Mouse (Mus musculus) left cerebral cortex, postnatal 14 days (tissue): ENCODE data around the gene Zfp652. TPM values are rescaled to one million over a fixed set of nuclear protein-coding genes. Genes with fewer than 3 reads are reported as not detected.

ENCODE experiments used
- DNase-seq, 2 experiments: peaks; one replicate each; pipeline ENCODE4 v3.0.0; 2021 to 2022; ENCODE audit warnings: low spot score in 2 of 2, mixed read lengths in 1 of 2
- intact Hi-C: fragments of 180-260 bp; cut with DNase I; formaldehyde crosslinking; loops from one replicate; pipeline ENCODE4 v1.15.1; 2025
- total RNA-seq, 2 experiments: library from RNA; stranded (reverse); gene quantifications; 2 replicates each; pipeline ENCODE4 v1.2.3; 2021

Gene Zfp652
- total RNA-seq, 2 experiments from 2014 or later, result 40.3 to 40.6 TPM

DNA sequence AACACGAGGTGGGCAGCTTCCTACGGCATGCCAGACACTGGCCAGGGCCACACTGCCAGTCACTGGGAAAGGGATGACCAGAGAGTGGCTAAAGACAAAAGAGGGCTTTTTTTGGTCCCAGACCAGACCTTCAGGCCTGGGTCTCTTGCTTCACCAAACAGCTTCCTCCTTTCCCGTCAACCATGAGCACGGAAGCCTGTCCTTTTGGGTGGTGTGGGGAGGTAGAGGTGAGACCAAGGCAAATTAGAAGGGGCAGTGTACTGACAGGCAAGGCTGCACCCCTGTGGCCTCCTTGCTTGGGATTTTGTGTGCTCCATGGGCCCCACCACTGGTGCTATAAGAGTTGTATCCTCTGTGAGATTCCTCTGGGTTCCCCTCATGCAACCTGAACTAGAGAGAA, 126.1 kb downstream of the Zfp652 start:
- intact Hi-C loops, result no loop called here
- DNase-seq, result no peak

DNA sequence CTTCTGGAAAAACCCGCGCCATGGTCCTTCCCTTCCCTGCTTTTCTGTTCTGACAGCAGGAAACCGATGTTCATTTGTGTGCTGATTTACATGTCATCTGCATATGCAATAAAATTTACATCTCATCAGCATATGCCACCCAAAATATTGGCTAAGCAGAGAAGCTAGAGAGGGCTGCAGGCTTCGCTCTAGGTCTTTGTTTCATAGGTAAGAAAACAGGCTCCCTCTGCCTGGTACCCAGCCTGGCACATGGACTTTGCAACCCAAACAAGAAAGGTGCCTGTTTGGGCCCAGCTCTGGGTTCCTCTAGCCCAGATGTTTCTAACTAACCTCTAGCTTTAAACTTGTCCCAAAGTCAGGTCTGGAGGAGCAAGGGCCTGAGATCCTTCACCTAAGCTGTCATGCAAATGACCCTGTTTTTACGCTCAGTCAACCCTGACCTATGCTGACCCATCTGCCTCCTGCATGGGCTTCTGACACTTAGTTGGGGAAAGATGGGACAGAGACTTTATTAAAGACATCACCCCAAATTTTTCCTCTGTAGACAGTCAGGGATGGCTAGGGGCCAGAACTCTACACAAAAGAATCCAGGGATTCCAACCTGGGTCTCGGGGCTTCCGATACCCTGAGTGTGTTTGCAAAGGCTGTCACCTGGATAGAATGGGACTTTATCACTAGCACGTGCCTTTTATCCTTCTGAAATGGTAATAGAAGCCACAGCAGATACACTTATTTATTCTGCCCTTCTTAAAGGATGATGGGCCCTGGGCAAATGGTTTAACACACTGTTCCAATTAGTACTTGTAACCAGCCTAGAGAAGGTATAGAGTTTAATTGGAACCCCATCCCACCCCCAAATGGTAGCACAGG, 126.8 kb downstream of the Zfp652 start:
- no peak for DNase-seq

DNA sequence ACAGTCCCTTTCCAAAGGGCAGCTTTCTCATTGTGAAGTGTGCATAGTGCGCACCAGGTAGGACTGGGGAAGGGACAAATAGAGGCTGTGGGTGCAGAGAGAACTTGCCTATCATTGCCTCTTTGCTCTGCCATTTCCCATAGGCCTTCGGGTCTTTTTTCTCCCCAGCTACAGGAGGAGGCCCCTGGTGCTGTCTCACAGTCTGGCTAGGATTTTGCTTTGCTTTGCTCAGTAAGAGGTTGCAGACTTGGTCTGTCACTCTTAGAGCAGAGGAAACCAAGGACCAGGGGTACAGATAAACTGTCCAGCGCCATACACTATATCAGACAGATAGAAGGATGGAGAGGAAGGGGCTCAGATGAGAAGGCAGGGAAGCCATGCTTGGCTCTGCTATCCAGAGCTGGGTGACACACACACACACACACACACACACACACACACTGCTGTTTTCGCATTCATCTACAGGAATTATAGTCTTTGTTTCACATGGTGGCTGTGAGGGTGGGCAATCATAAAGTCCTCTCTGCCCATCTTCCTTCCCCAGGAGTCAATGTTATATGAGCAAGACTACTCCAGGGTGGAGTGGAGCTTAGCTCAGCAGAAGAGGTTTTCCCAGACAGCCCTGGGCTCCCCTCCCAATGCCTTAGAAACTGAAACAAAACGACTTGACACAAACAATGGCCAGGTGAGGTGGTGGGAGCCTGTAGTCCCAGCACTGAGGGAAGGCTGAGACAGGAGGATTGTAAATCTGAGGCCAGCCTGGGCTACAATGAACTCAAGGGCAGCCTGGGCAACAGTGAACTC, 128.4 kb downstream of the Zfp652 start:
- intact Hi-C loops, result no loop called here
- no peak for DNase-seq

More for the DNA sequence above, 126.8 kb downstream of the Zfp652 start:
- intact Hi-C loops, result no loop called here

DNA sequence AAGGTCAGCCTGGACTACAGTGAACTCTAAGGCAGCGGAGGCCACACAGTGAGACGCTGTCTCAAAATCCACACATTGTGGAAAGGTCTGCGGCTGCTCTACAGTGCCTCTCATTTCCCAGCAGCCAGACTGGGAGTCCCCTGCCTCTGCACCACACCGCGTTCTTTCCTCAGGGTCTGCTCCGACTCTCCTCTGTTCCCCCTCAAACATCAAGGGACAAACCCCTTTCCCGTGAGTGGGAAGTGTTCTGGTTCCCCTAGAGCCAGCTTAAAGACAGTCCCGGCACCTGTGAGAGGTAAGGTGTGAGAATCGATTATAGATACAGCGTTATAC, 129.0 kb downstream of the Zfp652 start:
- intact Hi-C loops, result no loop called here
- no peak for DNase-seq

DNA sequence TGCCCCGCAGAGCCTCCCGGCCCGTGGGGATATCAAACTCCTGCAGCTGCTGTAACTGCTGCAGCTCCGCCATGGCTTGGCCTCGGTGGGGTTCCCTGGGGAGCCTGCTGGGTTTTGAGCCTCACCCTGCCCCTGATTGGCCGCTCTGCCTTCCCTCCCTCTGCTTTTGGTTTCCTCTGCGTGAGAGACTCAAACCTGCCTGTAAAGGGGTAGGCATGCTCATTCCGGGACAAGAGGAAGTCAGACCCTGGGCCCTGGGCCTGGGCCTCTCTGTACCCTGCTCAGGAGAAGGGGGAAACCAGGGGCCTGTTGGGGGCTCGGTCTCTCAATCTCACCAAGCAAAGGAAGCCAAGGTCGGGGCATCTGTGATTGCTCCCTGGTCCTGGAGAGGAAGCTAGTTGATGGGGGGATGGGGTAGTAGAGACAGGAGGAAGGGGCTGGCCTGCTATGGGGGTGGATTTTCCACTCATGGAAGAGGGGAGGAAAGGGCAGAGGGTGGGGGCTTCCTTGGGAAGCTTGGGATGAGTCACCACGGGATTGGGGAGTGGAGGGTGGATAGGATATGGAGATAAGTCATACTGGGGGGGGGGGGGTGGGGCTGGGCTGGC, 129.7 kb downstream of the Zfp652 start, which contains the start of gene Abi3:
TSS of gene Abi3 (minus strand) at position 403 of the 608 bp plus-strand sequence.
- intact Hi-C loops, result no loop called here
- peak; percentile 36 to 41 for DNase-seq

DNA sequence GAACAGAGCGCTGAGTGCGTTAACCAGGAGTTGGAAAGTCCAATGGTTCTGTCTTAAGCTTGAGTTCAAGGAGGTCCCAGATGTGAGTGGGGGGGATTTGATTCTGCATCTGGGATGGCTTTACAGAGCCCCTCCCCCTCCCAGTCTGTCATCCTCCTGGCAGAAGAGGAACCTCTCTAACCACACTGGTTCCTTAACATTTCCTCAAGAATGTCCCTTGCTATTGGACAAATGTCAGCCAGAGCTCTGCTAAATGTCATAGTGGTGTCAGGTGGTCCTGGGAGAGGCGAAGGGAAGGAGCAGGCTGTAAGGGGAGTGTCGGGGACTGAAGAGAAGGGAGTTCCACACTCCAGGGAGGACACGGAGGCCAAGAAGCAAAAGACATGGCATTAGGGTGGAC, 130.5 kb downstream of the Zfp652 start:
- DNase-seq, result no peak
- intact Hi-C loops, result no loop called here

DNA sequence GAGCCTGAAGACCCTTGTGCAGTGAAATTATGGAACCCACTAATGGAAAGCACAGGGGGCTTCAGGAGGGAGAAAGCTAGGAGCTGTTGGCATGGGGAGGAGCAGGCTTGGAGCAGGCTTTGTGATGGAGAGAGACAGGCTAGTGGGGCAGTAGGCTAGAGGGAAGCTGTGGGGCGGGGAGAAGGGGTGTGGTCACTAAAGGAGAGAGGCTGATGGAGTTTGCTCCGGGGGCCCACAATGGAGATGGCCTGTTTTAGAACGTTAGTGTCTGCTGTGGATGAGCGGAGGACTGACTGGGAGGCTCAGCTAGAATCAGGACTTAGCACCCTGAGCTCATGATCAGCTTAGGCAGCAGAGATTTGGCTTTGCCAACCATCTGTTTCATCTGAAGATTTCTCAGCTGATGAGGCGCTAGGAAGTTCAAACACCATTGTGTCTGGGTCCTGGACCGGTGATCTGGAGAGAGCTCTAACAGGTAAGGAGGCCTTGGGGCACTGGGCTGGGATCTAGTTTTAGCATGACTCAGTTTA, 131.0 kb downstream of the Zfp652 start:
- intact Hi-C loops, result no loop called here
- no peak for DNase-seq

DNA sequence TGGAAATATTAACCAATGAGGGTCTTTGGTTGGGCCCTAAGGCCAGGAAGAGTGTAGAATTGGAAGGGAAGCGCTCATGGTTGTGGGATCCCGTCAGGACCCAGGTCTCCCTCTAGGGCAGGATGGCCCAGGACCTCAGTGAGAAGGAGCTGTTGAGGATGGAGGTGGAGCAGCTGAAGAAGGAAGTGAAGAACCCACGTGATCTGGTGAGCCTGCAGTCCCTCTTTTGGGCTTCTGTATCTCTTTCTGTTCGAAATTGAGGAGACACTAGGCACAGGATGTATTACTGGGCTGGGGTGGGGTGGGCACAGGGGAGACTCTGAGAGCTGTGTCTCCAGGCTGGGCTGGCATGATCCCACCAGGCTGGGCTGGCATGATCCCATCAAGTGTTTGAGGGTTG, 132.5 kb downstream of the Zfp652 start:
- intact Hi-C loops, result no loop called here
- no peak for DNase-seq

DNA sequence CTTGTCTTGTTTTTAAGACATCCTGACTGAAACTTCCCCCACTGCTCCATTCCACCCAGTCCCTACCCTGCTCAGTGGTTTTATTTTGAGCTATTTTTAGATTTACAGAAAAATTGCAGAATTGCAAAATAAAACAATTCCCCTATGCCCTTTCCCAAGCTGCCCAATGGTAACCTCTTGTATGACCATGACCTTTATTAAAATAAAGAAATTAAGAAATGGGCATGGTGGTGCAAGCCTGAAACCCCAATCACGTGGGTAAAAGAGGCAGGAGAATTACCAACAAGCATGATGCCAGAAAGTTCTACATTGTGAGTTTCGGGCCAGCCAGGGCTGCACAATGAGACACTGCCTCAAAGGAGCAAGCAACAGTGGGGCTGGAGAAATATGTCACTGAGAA, 138.4 kb downstream of the Zfp652 start:
- DNase-seq, result no peak
- intact Hi-C loops, result no loop called here

DNA sequence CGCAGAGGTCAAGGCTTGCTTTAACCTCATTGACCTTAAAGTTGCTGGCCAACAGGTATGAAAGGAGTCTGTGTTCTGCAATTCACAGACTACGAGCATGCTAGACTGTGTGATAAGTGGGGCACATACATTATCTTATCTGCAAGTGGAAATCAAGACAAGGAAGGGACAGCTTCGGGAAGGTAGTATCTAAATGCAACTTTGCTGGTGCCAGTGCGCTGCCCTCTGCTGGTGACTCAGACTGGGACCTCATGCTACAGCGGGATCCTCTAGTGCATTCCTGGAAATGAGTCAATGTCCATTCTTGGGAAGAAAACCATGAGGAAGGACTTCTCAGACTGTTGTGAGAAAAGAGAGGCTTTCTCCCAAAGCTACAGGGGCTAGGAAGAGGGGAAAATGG, 141.2 kb downstream of the Zfp652 start:
- intact Hi-C loops, result no loop called here
- DNase-seq, result peak in 1 of 2 experiments; percentile 48

DNA sequence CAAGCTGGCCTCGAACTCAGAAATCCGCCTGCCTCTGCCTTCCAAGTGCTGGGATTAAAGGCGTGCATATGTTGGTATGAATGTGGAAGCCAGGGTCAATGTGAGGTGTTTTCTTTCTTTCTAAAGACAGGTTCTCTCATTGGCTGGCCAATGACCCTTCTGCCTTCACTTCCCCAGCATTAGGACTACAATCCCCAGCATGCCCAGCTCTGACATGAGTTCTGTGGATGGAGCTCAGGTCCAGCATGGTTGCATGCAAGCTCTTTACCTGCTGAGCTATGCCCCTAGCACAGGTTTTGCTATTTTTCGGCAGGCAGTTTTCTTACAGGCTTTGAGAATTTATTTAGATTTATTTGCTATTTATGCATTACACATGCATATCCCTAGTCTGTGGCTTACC, 144.8 kb downstream of the Zfp652 start:
- no peak for DNase-seq
- intact Hi-C loops, result no loop called here

DNA sequence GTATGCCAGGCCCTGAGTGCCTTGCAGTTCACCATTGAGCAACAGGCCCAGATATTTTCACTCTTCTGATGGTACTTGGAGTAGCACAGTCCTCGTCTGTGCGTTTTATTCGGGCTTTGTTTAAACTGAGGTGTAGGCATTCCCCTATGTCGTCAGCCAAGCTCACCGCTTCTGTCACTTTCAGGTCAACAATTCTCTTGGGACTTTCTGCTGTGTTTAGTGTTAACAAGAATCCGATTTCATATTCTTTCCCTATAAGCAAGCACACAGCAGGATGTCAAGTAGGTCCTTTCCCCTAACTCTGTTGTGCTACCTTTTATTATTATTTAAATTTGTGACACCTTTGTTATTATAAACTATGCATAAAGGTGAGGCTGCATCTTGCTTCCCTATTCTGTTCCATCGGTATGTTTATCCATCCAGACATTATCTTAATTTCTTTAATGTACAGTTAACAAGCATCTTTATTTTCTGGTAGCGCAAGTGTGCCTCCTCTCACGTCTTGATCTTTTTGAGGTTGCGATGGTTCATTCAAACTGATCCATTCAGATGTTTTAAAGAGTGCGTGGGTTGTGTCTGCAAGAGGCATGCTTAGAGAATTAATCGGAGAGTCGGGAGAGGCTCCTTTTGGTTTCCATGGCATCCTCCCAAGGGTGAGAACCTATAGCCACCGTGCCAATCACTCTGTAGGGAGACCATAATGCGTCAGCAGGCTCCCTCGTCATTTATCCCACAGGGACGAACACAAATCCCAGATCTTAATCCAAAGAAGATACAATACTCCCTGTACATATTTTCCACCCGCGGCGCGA, 145.4 kb downstream of the Zfp652 start:
- intact Hi-C loops, result no loop called here
- peak in 1 of 2 experiments; percentile 79 for DNase-seq

DNA sequence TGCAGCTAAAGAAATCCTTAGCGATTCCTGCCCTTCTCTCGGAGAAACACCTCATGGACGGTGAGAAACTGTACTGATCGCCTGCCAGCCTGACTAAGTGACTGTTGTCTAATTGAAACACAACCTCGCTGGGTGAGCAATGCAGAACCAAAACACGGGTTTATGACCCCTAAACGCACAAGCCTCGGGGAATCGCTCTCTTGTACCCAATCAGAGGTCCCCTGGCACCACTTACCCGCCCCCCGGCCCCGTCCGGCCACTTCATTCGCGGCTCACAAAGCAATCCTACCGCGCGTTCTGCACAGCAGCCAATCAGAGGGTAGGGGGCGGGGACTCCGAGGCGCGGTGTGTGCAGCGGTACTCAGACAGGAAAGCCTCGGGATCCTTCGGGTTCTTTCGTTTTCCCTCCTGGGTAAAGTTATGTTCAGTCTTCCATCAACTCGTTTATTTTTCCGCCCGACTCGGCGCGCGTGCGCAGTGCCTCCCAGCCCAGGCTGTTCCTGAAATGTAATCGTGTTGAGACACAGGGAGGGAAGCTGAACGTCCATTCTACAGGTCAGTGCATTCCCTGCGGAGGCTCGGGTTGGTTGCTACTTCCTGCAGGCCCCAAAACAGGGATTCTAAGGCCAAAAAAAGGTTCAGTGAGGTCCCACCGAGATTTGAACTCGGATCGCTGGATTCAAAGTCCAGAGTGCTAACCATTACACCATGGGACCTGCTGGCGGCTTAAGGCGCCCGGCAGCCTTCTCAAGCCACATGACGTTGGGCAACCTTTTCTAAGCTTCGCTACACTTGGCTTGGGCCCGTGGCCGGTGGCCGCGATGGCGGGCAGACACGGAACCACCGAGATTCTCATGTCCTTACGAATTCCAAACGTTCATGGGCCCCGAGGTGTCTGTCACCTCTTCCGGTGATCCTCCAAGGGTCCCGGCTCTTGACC, 146.3 kb downstream of the Zfp652 start:
- intact Hi-C loops, result no loop called here
- DNase-seq, result peak; percentile 97 to 100

DNA sequence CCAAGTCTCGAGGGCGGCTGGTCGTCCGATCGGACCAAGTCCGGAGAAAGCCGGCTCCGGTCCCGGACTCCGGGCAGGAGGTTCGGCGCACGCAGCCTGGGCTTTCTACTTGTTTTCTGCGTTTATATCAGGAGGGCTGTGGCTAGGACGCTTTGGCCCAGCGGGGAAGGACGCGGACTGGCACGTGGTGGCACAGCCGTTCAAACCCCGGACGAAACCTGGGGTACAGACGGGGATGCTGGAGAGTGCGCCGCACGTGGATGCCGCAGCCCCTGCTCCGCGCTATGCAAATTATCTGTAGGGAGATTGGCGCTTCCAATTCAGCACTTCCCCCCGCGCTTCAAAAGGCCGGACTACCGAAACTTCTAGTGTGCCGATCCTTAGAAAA, 147.0 kb downstream of the Zfp652 start:
- DNase-seq, result peak; percentile 69 to 70
- intact Hi-C loops, result no loop called here

DNA sequence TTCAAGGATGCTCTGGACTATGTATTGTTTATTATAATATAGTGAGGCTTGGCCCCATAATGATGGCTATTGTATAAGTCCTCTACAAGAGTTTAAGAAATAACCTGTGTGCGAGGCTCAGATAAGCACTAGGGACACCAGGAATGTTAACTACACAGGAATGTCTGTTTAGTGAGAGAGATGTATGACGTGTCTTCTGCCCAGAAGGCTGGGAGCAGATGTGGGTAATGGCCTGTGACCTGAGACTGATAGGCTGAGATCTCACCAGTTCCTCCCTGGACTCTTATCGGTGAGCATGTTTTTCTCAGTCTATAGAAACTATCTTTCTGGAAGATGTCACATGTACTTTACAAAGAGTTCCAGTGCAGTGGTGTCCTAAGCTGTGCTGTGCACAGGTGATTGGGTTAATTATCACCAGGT, 147.6 kb downstream of the Zfp652 start:
- intact Hi-C loops, result no loop called here
- no peak for DNase-seq

DNA sequence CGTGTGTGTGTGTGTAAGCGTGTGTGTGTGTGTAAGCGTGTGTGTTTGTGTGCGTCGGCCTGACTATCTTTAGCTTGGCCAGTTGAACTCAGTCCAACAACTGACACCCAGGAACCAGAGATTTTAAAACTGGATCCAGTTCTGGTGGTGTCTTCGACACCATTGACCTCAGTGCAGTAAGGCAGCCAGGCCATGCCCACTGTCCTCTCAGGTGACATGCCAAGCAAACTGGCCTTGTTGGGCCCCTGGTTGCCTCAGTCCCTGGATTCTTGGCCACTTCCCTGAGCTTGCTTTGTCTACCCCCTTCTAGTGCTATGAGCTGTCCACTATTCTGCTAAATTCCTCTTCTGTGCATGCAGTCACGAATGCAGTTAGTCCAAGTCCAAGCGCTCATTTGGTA, 148.9 kb downstream of the Zfp652 start:
- intact Hi-C loops, result no loop called here

DNA sequence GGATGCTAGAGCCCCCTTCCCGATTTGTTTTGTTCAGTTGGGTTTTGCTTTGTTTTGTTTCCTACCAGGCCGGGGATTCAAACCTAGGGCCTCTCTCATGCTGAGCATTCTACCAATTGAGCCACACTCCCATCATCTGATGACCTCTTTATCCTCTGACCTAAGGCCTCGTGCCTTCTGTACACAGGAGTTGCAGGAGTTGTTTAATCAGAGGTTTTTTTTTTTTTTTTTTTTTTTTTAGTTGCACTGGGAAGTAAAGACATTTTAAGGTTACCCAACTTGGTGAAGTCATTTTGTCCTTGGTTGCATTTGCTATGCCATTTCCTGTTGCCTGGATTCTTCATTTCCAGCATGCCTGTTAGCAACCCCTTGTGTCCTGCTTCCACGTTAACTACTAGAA, 157.0 kb downstream of the Zfp652 start:
- intact Hi-C loops, result no loop called here
- DNase-seq, result no peak

More for the DNA sequence above, 148.9 kb downstream of the Zfp652 start:
- DNase-seq, result no peak

DNA sequence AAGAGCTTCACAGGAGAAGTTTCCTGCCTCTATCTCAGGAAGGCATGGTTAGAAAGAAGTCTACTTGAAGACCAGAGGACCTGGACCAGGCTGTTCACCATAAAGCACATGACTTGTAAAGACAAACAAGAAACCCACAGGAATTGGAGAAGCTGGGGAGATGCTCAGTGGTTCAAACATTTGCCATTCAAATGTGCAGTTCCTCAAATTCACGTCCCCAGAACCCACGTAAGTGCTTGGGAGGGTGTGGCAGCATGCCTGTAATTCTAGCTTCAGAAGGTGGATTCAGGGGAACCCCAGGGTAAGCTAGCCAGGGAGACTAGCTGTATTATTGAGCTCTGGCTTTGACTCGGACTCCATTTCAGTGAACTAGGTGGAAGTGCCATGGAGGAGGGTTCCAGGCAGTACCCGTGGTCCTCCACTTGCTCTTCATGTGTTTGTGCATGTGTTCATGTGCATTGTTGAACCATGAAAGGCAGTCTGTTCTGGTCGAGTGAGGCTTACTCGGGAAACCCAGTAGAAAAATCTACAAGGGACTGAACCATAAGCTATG, 157.5 kb downstream of the Zfp652 start:
- intact Hi-C loops, result no loop called here
- no peak for DNase-seq
